Mouse (Mus musculus) myocyte (in vitro differentiated cells): ENCODE results near the gene Lalba. TPM values are rescaled to one million over a fixed set of nuclear protein-coding genes. Genes with fewer than 3 reads are reported as not detected.

Experiments used
- H3K27me3 ChIP-seq: one replicate; pipeline ENCODE4 v1.6.1; 2011; ENCODE audit not compliant: control insufficient read depth, insufficient read depth, insufficient read length
- H3K36me3 ChIP-seq: one replicate; pipeline ENCODE4 v1.6.1; 2011; ENCODE audit not compliant: control insufficient read depth, insufficient read depth
- H3K4me2 ChIP-seq: one replicate; pipeline ENCODE4 v1.6.1; 2011; ENCODE audit warnings: low read depth, control low read depth
- H3K4me3 ChIP-seq: one replicate; pipeline ENCODE4 v1.5.1; 2011; ENCODE audit warnings: mild to moderate bottlenecking, control low read depth, moderate library complexity
- H3K79me2 ChIP-seq: one replicate; pipeline ENCODE4 v1.6.1; 2011; ENCODE audit not compliant: control insufficient read depth, insufficient read depth
- H3ac ChIP-seq: one replicate; pipeline ENCODE4 v1.6.1; 2011; ENCODE audit not compliant: control insufficient read depth, insufficient read length
- CEBPB ChIP-seq: IDR thresholded peaks from 2 replicates; pipeline ENCODE4 v1.6.1; 2011; ENCODE audit warnings: mild to moderate bottlenecking, moderate library complexity; ENCODE audit not compliant: poor library complexity, insufficient read depth, severe bottlenecking
- E2F4 ChIP-seq: IDR thresholded peaks from one replicate; pipeline ENCODE4 v1.6.1; 2011; ENCODE audit warnings: mild to moderate bottlenecking, control low read depth, moderate library complexity; ENCODE audit not compliant: insufficient read depth
- MAX ChIP-seq: IDR thresholded peaks from one replicate; pipeline ENCODE4 v1.6.1; 2011; ENCODE audit warnings: low read depth, mild to moderate bottlenecking, control low read depth
- MYOD1 ChIP-seq, 3 experiments: IDR thresholded peaks; one replicate each; pipeline ENCODE4 v1.6.1; 2011; ENCODE audit warnings: control low read depth in 2 of 3, low read depth in 2 of 3, mild to moderate bottlenecking in 2 of 3, moderate library complexity in 1 of 3; ENCODE audit not compliant: insufficient read length in 2 of 3, control insufficient read depth in 1 of 3
- MYOG ChIP-seq, 3 experiments: IDR thresholded peaks; one replicate each; pipeline ENCODE4 v1.6.1; 2011; ENCODE audit warnings: control low read depth in 2 of 3, low read depth in 2 of 3, mild to moderate bottlenecking in 2 of 3; ENCODE audit not compliant: insufficient read length in 2 of 3, control insufficient read depth in 1 of 3, insufficient read depth in 1 of 3
- POLR2A ChIP-seq: IDR thresholded peaks from one replicate; pipeline ENCODE4 v1.6.1; 2011; ENCODE audit warnings: low read depth, mild to moderate bottlenecking, control low read depth, moderate library complexity; ENCODE audit not compliant: insufficient read length
- POLR2AphosphoS2 ChIP-seq: IDR thresholded peaks from one replicate; pipeline ENCODE4 v1.6.1; 2011; ENCODE audit warnings: low read depth, control low read depth; ENCODE audit not compliant: insufficient read length
- REST ChIP-seq: IDR thresholded peaks from one replicate; pipeline ENCODE4 v1.6.1; 2011; ENCODE audit warnings: mild to moderate bottlenecking, control low read depth, moderate library complexity; ENCODE audit not compliant: insufficient read depth, insufficient read length
- SRF ChIP-seq: IDR thresholded peaks from one replicate; pipeline ENCODE4 v1.6.1; 2011; ENCODE audit warnings: low read depth; ENCODE audit not compliant: control insufficient read depth, insufficient read length
- TCF12 ChIP-seq: IDR thresholded peaks from one replicate; pipeline ENCODE4 v1.6.1; 2011; ENCODE audit warnings: mild to moderate bottlenecking, control low read depth; ENCODE audit not compliant: poor library complexity, insufficient read depth, severe bottlenecking
- TCF3 ChIP-seq: IDR thresholded peaks from one replicate; pipeline ENCODE4 v1.6.1; 2011; ENCODE audit warnings: low read depth, control low read depth; ENCODE audit not compliant: insufficient read length
- USF1 ChIP-seq: IDR thresholded peaks from one replicate; pipeline ENCODE4 v1.6.1; 2011; ENCODE audit warnings: low read depth, mild to moderate bottlenecking, control low read depth, moderate library complexity
- polyA plus RNA-seq: library from polyadenylated mRNA; unstranded; fragments of >200 nt; fragmentation: generic; extraction: Trizol; gene quantifications from one replicate; pipeline ENCODE4 v1.2.1, GENCODE M21; 2012; ENCODE audit warnings: missing spikeins

Gene Lalba
- polyA plus RNA-seq, 1 experiment = not detected

DNA sequence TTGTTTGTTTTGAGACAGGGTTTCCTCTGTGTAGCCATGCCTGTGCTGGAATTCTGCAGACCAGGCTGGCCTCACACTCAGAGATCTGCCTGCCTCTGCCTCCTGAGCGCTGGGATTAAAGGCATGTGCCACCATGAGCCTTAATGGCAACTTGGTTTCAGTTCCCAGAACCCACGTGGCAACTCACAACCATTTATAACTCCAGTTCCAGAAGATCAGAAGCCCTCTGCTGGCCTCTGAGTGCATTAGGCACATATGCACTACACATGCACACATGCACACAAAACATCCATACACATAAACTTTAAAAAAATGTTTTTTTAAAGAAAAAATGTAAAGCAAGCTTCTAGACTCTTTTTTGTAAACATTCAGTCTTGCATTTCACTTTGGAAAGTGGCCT lies 26.9 kb upstream of the Lalba start:
- no peak overlapping the region for H3ac ChIP-seq
- no peaks in the 10 kb centered on the region for H3K79me2 ChIP-seq
- TF ChIP-seq MAX (no peak), MYOG (IDR thresholded peaks at IDR 0.05; ENCODE audit: control insufficient read depth in 1 of 3, insufficient read depth in 1 of 3, insufficient read length in 2 of 3, low read depth in 2 of 3) (no peak), SRF (no peak), CEBPB (no peak), POLR2A (no peak)
- H3K27me3 ChIP-seq = no peaks in the 10 kb centered on the region
- no peak overlapping the region for H3K4me2 ChIP-seq
- H3K36me3 ChIP-seq = no peaks in the 10 kb centered on the region
- no peak overlapping the region for H3K4me3 ChIP-seq

DNA sequence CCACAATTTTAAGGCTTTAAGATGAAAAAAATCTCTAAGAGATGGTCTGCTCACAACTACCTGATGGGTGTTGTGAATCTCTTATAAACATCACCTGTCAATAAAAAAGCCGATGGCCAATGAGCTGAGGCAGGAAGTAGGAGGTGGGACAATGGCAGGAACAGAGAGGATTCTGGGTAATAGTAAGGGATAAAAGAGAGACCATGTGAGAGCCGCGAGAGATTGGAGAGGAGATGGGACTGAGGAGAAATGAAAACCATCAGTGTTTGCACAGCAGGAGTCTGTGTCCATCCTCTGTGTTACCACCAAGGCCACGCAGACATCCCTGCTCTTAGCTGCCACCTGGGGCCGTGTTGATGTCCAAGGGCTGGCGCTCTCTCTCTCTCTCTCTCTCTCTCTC lies 24.8 kb upstream of the Lalba start:
- H3ac ChIP-seq = no peak overlapping the region
- no peaks in the 10 kb centered on the region for H3K36me3 ChIP-seq
- TF ChIP-seq MAX = no peak
- TF ChIP-seq POLR2AphosphoS2 = no peak
- no peak for TF ChIP-seq CEBPB
- TF ChIP-seq USF1 = no peak
- TF ChIP-seq MYOG (IDR thresholded peaks at IDR 0.05; ENCODE audit: control insufficient read depth in 1 of 3, insufficient read depth in 1 of 3, insufficient read length in 2 of 3, low read depth in 2 of 3) = no peak
- no peak for TF ChIP-seq REST
- no peak for TF ChIP-seq MYOD1 (IDR thresholded peaks at IDR 0.05; ENCODE audit: control insufficient read depth in 1 of 3, insufficient read length in 2 of 3, low read depth in 2 of 3)
- TF ChIP-seq POLR2A = no peak

DNA sequence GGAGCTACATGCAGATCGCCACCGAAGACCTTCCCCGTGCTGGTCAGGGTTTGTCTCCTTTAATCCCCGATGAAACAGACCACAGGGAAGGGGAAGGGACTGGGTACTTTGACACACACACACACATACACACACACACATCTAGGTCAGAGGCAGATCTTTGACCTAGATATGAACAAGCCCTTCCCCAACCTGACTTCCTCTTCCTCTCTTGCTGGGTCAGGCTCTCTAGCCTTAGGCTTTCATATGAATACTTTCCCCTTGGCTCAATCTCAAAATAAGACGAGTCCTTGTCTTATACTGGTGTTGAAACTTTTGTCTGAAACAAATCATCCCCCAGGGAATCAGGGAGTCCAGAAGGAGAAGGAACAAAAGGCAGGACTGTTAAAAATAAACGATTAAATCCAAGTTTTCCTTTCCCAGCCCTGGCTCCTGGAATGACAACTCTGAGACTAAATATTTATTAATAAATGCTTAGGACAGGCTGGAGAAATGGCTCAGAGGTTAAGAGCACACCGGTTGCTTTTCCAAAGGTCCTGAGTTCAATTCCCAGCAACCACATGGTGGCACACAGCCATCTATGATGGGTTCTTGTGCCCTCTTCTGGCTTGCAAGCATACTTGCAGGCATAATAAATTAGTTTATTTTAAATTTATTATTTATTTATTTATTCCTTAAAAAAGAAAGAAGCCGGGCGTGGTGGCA lies 23.9 kb upstream of the Lalba start:
- Histone ChIP-seq H3ac (no peak overlapping the region), H3K4me3 (no peak overlapping the region), H3K79me2 (no peaks in the 10 kb centered on the region), H3K27me3 (no peaks in the 10 kb centered on the region), H3K4me2 (no peak overlapping the region), H3K36me3 (no peaks in the 10 kb centered on the region)
- no peak for TF ChIP-seq TCF12
- TF ChIP-seq MYOG (IDR thresholded peaks at IDR 0.05; ENCODE audit: control insufficient read depth in 1 of 3, insufficient read depth in 1 of 3, insufficient read length in 2 of 3, low read depth in 2 of 3) = no peak
- no peak for TF ChIP-seq MYOD1 (IDR thresholded peaks at IDR 0.05; ENCODE audit: control insufficient read depth in 1 of 3, insufficient read length in 2 of 3, low read depth in 2 of 3)
- TF ChIP-seq USF1 = no peak
- no peak for TF ChIP-seq POLR2AphosphoS2

More for the DNA sequence above, 24.8 kb upstream of the Lalba start:
- Histone ChIP-seq H3K4me2 (no peak overlapping the region), H3K79me2 (no peaks in the 10 kb centered on the region), H3K4me3 (no peak overlapping the region), H3K27me3 (no peaks in the 10 kb centered on the region)

DNA sequence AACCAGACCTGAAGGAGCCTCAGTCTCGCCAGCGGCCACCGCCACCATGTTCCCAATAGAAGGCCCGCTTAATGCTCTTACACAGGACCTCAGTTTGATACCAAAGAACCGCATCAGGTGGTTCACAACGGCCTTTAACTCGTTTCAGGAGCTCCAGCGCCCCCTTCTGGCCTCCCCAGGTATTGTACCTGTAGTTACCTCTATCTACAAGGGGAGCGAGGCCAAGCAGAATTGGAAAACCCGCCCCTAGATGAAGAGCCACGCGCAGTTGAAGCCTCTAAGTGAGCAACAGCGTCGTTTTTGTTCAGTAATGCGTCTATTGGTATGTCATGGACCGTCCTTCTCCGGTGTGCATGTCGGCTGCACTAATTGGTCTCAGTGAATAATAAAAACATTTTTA lies 22.0 kb upstream of the Lalba start:
- Histone ChIP-seq H3K27me3 (no peaks in the 10 kb centered on the region), H3K4me3 (no peak overlapping the region), H3K79me2 (no peaks in the 10 kb centered on the region), H3K4me2 (no peak overlapping the region), H3ac (no peak overlapping the region), H3K36me3 (no peaks in the 10 kb centered on the region)
- no peak for TF ChIP-seq MYOG (IDR thresholded peaks at IDR 0.05; ENCODE audit: control insufficient read depth in 1 of 3, insufficient read depth in 1 of 3, insufficient read length in 2 of 3, low read depth in 2 of 3)
- TF ChIP-seq CEBPB = no peak
- TF ChIP-seq REST = no peak
- TF ChIP-seq MYOD1 (IDR thresholded peaks at IDR 0.05; ENCODE audit: control insufficient read depth in 1 of 3, insufficient read length in 2 of 3, low read depth in 2 of 3) = no peak
- TF ChIP-seq POLR2A = no peak
- no peak for TF ChIP-seq SRF
- TF ChIP-seq USF1 = no peak
- TF ChIP-seq TCF3 = no peak
- no peak for TF ChIP-seq E2F4
- no peak for TF ChIP-seq POLR2AphosphoS2
- no peak for TF ChIP-seq TCF12
- no peak for TF ChIP-seq MAX

DNA sequence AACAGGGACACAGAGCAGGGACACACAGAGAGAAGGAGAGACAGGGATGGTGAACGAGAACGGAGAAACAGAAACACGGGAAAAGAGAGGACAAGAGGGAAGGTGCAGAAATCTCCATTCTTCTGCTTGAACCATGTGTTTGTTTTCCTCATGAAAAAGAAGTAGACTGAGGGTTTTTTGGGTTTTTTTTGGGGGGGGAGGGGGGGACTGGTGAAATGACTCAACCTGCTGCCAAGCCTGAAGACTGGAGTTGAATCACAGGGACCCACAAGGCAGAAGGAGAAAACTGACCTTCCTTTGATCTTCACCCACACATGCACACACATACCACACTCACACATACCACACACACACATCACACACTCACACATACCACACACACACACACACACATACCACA lies 20.8 kb upstream of the Lalba start:
- Histone ChIP-seq H3K4me2 (no peak overlapping the region), H3K79me2 (no peaks in the 10 kb centered on the region), H3K36me3 (no peaks in the 10 kb centered on the region), H3K27me3 (no peaks in the 10 kb centered on the region), H3K4me3 (no peak overlapping the region), H3ac (no peak overlapping the region)
- TF ChIP-seq MYOD1 (IDR thresholded peaks at IDR 0.05; ENCODE audit: control insufficient read depth in 1 of 3, insufficient read length in 2 of 3, low read depth in 2 of 3) (no peak), E2F4 (no peak), MYOG (IDR thresholded peaks at IDR 0.05; ENCODE audit: control insufficient read depth in 1 of 3, insufficient read depth in 1 of 3, insufficient read length in 2 of 3, low read depth in 2 of 3) (no peak), CEBPB (no peak), TCF3 (no peak), USF1 (no peak), POLR2A (no peak), SRF (no peak), TCF12 (no peak)
